Mouse (Mus musculus): ENCODE measurements at regions not wholly inside any gene's neighbourhood (a gene's known extent, or its start where the extent isn't known, plus 50 kb on each side); places are given as distances from the start of the nearest gene placed in this dataset.

DNA sequence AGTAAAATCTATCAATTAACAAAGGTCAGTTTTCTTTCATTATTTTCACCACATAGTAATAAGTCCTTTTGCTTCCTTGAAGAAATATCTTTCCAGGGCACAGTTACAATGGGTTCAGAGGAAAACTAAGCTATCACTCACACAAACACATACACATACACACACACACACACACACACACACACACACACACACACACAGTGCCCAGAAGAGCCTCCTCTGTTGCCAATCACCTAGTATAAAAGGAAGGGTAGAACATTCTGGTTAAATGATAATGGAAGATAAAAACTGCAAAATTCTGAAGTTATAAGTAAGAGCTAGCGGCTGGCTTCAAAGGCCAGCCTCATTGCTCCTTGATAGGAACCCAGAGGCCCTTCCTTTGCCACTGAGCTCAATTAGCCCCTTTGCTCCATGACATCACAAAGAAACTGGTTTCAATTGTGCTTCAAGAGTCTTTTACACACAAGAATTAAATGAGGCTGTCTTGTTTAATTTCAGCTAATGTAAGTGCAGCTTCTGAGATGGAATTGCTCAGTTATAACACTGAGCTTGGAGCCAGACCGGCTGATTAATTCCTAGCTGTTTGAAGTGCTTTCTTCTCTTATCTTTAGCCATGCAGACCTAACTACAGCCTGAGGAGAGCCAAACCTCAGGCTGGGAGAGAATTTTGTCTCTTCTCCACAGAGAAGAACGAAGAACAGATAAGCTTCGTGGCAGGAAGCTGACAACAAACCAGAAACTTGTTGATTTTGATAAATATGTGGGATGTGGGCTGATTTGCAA, 262.1 kb downstream of the Pdha2 start:
- Histone ChIP-seq H3K4me3 (ENCODE audit: low read depth, low read length) (no peak overlapping the region), H3K9me3 (ENCODE audit: low read depth, low read length) (no peaks in the 10 kb centered on the region), H3K36me3 (ENCODE audit: insufficient read depth) (no peaks in the 10 kb centered on the region), H3K4me2 (no peak overlapping the region), H3K27me3 (ENCODE audit: insufficient read depth, low read length) (no peaks in the 10 kb centered on the region), H3K27ac (ENCODE audit: low read depth) (no peak overlapping the region), H3K9ac (no peak overlapping the region), H3K4me1 (ENCODE audit: insufficient read depth) (no peaks in the 10 kb centered on the region)
- no peak for TF ChIP-seq CTCF (IDR thresholded peaks at IDR 0.05; ENCODE audit: low read depth)
- ATAC-seq (ENCODE audit: insufficient read depth) (no peak), DNase-seq (no peak)
- WGBS, result 39% methylated on average over 4 of the region's 4 CpGs

DNA sequence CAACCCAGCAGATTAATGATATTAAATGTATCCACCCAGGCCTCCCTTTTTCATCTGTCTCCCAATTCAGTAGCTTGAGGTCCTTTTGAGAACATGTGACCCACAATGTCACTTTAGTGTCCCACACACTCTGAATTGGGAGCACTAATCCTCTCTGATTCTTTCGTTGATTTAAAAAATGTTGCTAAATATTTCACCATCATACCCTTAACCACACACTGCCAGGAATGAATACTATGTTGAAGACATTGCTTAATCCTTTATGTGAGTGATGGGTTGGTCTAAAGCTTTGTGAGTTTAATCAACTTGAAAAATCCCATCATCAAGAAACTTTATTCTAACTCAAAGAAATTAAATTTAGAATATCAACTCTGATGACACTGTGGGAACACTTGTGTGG, 269.7 kb downstream of the Pdha2 start:
- 68% methylated on average over 1 of the region's 1 CpGs for WGBS

DNA sequence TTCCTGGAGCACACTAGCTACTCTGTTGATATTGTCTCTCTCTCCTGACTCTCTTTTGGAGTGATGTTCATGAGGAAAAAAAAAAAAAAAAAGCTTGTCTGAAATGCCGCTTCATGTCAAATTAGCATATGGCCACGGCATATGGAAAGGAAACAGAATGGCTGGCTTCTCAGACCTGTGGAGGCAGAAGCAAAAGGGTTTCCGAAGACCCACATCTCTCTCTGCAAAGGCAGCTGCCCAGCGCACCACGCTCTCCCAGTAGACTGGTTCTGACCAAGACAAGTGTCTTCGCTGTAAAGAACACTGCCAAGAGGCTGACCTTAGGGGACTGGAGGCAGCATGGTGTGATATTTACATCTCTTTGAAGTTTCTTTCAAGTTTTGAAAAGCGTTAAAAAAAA, 270.3 kb downstream of the Pdha2 start:
- H3K4me3 ChIP-seq (ENCODE audit: low read depth, low read length), result no peak overlapping the region
- H3K4me2 ChIP-seq, result no peak overlapping the region
- no peak overlapping the region for H3K27ac ChIP-seq (ENCODE audit: low read depth)
- H3K27me3 ChIP-seq (ENCODE audit: insufficient read depth, low read length), result no peaks in the 10 kb centered on the region
- H3K9me3 ChIP-seq (ENCODE audit: low read depth, low read length), result no peaks in the 10 kb centered on the region
- DNase-seq, result no peak
- WGBS, result 76% methylated on average over 7 of the region's 7 CpGs
- no peak for TF ChIP-seq CTCF (IDR thresholded peaks at IDR 0.05; ENCODE audit: low read depth)
- no peak for ATAC-seq (ENCODE audit: insufficient read depth)
- no peak overlapping the region for H3K9ac ChIP-seq
- no peaks in the 10 kb centered on the region for H3K36me3 ChIP-seq (ENCODE audit: insufficient read depth)
- no peaks in the 10 kb centered on the region for H3K4me1 ChIP-seq (ENCODE audit: insufficient read depth)

More for the DNA sequence above, 269.7 kb downstream of the Pdha2 start:
- Histone ChIP-seq H3K4me1 (ENCODE audit: insufficient read depth) (no peaks in the 10 kb centered on the region), H3K4me2 (no peak overlapping the region), H3K27ac (ENCODE audit: low read depth) (no peak overlapping the region), H3K4me3 (ENCODE audit: low read depth, low read length) (no peak overlapping the region), H3K9ac (no peak overlapping the region), H3K9me3 (ENCODE audit: low read depth, low read length) (no peaks in the 10 kb centered on the region), H3K36me3 (ENCODE audit: insufficient read depth) (no peaks in the 10 kb centered on the region), H3K27me3 (ENCODE audit: insufficient read depth, low read length) (no peaks in the 10 kb centered on the region)
- no peak for DNase-seq
- no peak for ATAC-seq (ENCODE audit: insufficient read depth)
- TF ChIP-seq CTCF (IDR thresholded peaks at IDR 0.05; ENCODE audit: low read depth), result no peak

DNA sequence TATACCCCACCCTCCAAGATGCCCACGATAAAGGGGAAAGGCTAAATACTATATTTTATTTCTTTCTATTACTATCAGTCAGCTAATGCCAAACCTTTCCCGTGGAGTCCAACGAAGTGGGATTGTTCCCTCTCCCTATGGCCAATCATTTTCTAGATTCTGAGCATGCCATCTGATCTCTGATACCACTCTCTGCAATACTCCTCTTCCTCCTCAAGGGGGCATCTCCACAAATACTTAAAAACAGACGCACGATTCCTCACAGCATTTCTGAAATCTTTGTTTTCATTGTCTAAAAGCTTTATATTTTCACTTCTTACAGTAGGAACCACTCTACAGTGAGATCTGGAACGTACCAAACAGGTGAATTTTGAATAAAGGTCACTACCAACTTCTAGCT, 270.8 kb downstream of the Pdha2 start:
- TF ChIP-seq CTCF (IDR thresholded peaks at IDR 0.05; ENCODE audit: low read depth), result no peak
- Histone ChIP-seq H3K27ac (ENCODE audit: low read depth) (no peak overlapping the region), H3K4me2 (no peak overlapping the region), H3K36me3 (ENCODE audit: insufficient read depth) (no peaks in the 10 kb centered on the region), H3K4me3 (ENCODE audit: low read depth, low read length) (no peak overlapping the region), H3K9ac (no peak overlapping the region), H3K4me1 (ENCODE audit: insufficient read depth) (no peaks in the 10 kb centered on the region), H3K9me3 (ENCODE audit: low read depth, low read length) (no peaks in the 10 kb centered on the region), H3K27me3 (ENCODE audit: insufficient read depth, low read length) (no peaks in the 10 kb centered on the region)
- no peak for ATAC-seq (ENCODE audit: insufficient read depth)
- 80% methylated on average over 6 of the region's 6 CpGs for WGBS
- DNase-seq, result no peak

DNA sequence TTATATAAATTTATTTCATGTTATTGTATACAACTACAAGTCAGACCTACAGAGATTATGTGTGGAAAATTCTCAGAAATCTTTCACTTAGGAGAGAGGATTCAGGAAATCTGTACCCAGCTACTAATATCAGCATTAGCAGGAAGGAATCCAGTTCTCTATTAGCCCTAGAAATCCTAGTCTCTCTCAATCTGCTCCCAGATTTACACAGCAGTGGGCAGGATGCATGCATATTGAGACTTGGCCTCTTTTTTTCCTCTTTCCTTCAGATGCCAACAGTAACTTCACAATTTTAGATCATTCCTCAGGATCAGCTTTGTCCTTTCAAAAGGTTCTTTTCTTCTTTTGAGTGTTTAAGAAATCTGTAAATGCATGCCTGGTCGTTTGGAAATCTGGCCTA, 279.0 kb downstream of the Pdha2 start:
- WGBS, result 23% methylated on average over 1 of the region's 1 CpGs
- Histone ChIP-seq H3K27me3 (ENCODE audit: insufficient read depth, low read length) (no peaks in the 10 kb centered on the region), H3K36me3 (ENCODE audit: insufficient read depth) (no peaks in the 10 kb centered on the region), H3K27ac (ENCODE audit: low read depth) (no peak overlapping the region), H3K4me2 (no peak overlapping the region), H3K9me3 (ENCODE audit: low read depth, low read length) (no peaks in the 10 kb centered on the region), H3K4me3 (ENCODE audit: low read depth, low read length) (no peak overlapping the region), H3K9ac (no peak overlapping the region), H3K4me1 (ENCODE audit: insufficient read depth) (no peaks in the 10 kb centered on the region)
- no peak for TF ChIP-seq CTCF (IDR thresholded peaks at IDR 0.05; ENCODE audit: low read depth)
- DNase-seq (no peak), ATAC-seq (ENCODE audit: insufficient read depth) (no peak)

DNA sequence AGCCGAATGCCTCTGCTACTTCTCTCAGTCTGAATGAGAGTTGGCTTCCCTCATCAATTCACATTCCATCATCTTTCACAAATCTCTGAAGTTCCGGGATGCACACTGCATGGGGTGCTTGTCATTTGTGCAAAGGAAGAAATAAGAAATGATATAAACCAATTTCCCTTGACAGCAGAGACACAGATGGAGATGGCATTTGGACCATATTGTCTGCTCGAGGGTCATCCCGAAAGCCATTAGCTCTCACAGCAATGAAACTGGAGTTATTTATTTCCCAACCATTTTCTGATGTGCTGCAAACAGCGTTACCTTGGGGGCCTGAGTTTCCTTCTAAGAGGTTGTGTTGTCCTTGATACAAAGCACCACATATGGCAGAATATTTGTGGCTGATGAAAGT, 285.5 kb downstream of the Pdha2 start:
- H3K4me2 ChIP-seq, result no peak overlapping the region
- no peak for ATAC-seq (ENCODE audit: insufficient read depth)
- no peaks in the 10 kb centered on the region for H3K27me3 ChIP-seq (ENCODE audit: insufficient read depth, low read length)
- 86% methylated on average over 5 of the region's 5 CpGs for WGBS
- no peak overlapping the region for H3K9ac ChIP-seq
- TF ChIP-seq CTCF (IDR thresholded peaks at IDR 0.05; ENCODE audit: low read depth), result no peak
- no peak for DNase-seq
- H3K9me3 ChIP-seq (ENCODE audit: low read depth, low read length), result no peaks in the 10 kb centered on the region
- no peaks in the 10 kb centered on the region for H3K36me3 ChIP-seq (ENCODE audit: insufficient read depth)
- H3K4me3 ChIP-seq (ENCODE audit: low read depth, low read length), result no peak overlapping the region
- H3K27ac ChIP-seq (ENCODE audit: low read depth), result no peak overlapping the region
- H3K4me1 ChIP-seq (ENCODE audit: insufficient read depth), result no peaks in the 10 kb centered on the region

DNA sequence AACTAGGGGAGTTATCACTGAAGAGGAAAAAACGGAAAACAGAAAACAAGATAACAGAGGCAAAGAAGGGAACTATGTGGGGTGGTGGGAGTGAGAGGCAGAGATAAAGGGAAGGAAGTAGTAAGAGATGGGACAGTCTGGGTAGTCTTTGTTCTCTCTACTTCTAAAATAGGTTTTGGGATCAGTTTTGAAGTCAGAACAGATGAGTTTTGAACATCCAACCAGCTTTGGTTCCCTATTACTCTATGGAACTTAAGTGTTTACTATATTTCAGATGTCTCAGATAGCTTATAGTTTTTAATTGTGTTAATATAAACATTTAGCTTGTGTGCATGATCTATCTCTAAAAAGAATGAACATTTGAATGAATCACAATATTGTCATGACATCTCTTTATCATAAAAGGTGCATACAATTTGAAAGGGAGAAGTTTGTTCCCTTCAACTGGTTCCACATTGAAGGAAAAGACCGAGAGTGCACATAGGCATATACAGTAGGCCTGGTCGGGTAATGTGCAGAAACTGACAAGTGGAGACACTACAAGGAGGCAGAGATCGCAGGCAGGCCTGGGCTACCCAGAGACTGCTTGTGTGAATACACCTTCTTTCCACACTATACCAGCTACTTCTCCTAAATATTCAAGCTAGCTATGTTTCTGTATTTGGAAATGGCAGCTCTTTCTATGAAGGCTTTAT, 335.8 kb downstream of the Pdha2 start:
- no peak for TF ChIP-seq CTCF (IDR thresholded peaks at IDR 0.05; ENCODE audit: low read depth)

More for the DNA sequence above, 335.8 kb downstream of the Pdha2 start:
- no peak for DNase-seq
- H3K4me1 ChIP-seq (ENCODE audit: insufficient read depth), result no peaks in the 10 kb centered on the region
- ATAC-seq (ENCODE audit: insufficient read depth), result no peak
- H3K36me3 ChIP-seq (ENCODE audit: insufficient read depth), result no peaks in the 10 kb centered on the region
- H3K27ac ChIP-seq (ENCODE audit: low read depth), result no peak overlapping the region
- H3K27me3 ChIP-seq (ENCODE audit: insufficient read depth, low read length), result no peaks in the 10 kb centered on the region
- no peaks in the 10 kb centered on the region for H3K9me3 ChIP-seq (ENCODE audit: low read depth, low read length)
- no peak overlapping the region for H3K4me3 ChIP-seq (ENCODE audit: low read depth, low read length)
- H3K9ac ChIP-seq, result no peak overlapping the region
- 81% methylated on average over 4 of the region's 4 CpGs for WGBS
- no peak overlapping the region for H3K4me2 ChIP-seq
